Mouse (Mus musculus): Measurements from ENCODE around the gene 4930519P11Rik.

The 4930519P11Rik gene

DNA sequence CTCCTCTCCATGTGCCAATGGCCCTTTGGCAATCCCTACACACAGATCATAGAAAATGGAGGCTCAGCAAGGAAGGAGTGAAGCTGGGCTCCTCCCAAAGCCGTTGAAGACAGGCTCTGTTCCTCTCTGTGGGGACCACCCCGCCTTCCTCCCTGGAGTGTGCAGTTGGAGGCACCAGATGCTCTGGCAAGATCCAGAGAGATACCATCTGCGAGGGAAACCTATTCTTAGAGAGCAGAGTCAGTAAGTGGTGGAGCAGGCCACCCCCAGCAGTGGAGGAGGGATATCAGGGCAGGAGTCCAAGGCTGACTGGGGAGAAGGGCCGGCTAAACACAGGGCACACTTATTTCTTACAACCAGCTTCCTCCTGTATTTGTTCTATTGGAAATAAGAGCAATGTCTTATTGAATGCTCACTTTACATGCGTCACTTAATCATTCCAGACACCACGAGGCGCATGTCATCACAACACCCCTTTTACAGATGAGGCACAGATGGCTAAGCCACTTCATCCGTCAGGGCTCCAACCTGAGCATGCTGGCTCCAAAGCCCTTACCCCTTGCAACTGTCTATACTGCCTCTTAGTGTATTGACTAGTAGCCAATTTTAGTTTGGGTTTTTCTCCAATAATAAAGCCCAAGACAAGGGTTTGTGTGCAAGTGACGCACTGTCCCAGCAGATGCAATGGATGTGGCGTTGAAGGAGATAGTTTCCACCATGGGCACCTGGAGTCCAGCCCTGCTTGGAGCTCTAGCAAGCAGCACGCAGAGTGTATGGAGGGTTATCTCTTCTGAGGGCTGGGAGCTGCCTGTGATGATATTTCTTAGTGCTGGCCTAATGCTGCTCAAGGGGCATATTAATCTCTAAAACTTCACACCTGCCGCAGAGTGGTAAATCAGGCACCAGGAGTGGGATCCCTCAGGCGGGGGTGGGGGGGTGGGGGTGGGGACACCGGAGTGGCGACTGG is 29.0 kb downstream of the 4930519P11Rik start:
- DNase-seq (ENCODE audit: low read depth) = no peak

DNA sequence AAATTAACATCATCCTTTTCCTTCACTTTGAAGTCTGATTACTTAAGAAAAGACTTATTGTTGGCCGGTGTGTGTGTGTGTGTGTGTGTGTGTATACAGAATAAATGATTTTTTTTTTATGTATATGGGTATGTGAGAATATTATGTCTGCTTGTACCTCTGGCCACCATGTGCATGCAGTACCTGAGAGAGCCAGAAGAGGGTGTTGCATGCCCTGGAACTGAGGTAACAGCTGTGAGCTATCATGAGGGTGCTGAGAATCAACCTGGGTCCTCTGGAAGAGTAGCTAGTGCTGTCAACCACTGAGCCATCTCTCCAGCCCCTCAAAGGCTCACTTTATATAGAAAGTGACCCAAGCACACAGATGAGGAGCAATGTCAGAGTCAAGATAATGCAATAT is 31.8 kb downstream of the 4930519P11Rik start:
- DNase-seq (ENCODE audit: low read depth) = no peak

DNA sequence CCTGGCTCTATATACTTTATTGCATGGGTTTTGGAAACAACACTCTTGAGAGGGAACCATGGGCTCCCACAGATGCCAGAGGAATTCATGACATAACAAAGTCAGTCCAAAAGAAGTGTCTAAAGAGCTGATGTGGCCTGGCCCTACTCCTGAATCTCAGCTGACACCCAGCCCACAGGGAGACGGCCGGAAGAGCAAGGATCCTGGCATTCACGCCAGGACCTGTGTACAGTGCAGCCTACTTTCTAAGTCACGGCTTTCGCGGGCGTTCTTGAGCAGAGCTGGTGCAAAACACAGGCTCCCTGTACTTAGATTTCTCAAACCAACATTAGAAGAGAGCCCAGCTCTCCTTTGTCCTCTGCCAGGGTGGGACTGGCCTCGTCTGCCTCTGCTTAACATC is 32.7 kb downstream of the 4930519P11Rik start:
- DNase-seq (ENCODE audit: low read depth) = no peak

- DNase-seq (ENCODE audit: low read depth) = no peak
These were observed 35.5 kb downstream of the 4930519P11Rik start for GRCm38 (mm10) chr2:154577744-154578067.

DNA sequence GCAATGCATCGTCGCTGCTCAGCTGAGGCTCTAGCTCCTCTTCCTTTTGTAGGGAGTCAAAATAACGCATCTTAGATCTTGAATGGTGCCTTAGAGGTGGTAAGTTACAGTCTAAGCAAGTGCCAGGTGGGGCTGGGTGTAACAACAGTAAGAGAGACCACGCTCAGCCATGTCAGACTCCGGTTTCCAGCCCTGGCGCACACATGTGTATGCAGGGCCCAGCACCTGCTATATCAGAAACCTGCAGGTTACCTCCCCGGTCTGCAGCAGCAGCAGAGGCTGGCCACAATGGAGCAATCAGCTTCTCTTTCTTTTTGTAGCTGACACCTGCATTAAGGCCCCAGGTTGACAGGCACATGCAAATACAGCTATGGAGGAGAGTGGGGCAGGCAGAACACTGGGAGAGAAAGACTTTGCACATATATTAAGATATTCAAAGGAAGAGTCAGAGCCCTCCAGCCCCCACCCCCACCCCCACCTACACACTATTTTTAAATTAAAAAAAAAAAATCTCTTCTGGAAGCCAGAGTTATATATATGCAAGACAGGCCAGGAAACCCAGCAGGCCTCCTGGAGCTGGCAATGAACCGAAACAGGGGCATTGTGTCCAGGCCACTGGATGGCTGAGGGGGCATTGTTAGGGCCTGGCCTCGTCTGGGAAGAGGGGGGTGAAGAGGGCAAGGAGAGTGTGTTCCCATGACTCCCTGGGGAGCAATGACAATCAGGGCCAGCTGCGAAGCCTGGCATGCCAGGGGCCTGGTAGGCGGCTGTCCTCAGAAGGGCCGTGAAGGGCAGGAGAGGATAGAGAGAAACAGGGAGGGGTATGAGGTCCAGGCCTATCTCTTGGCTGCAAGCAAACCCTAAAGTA is 36.1 kb downstream of the 4930519P11Rik start:
- DNase-seq (ENCODE audit: low read depth) = no peak

DNA sequence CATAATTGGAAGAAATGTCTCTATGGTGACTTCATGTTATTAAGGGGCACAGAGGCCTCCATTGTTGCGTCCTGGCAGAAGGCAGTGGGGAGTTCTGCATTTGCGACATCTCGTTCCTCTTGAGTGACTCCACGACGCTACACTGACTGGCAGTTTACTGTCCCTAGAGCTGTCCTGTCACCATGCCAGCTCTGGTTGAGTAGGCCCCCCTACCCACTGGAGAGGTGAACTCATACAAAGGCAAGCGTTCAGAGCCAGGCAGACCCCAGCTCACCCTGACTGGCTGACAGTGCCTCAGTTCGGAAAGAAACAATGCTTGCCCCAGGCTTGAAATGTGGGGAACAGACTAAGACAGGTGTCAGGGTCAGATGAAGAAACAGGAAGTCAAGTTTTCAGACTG is 39.0 kb downstream of the 4930519P11Rik start:
- no peak for DNase-seq (ENCODE audit: low read depth)

DNA sequence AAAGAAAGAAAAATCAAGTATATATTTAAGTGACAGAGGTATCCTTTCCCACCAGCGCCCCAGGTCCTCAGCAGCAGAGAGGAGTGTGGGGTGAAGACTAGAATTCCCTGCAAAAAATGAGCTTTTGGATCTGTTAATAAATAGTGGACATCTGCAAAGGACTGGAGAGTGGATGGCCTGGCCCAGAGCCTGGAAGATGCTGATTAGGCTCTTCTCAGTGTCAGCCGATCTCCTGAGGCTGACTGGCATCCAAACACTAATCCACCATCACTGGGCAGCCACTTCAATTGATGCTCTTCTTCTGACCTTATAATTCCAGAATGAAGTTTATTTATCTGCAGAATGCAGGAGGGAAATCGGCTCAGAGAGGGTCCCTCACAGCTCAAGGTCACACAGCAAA is 40.2 kb downstream of the 4930519P11Rik start:
- no peak for DNase-seq (ENCODE audit: low read depth)

DNA sequence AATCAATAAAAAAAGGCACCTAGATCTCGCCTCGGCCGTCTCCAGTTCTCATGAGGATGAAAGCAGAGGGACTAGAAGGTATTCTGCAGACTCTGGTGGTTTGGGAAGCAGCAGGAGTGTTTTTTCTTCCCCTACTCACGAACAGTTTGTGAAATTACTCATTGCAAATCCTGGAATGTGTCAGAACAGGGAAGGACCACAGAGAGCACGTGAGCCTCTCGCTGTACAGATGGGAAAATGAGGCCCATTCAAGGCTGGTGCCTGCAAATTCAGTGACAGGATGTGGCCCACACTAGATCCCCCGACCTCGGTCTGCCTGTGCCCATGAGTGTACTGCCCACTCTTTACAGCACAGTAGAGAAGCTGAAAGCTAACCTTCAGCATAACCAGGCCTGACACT is 41.3 kb downstream of the 4930519P11Rik start:
- no peak for DNase-seq (ENCODE audit: low read depth)

- DNase-seq (ENCODE audit: low read depth) = peak; percentile 18
These were observed 42.0 kb downstream of the 4930519P11Rik start for GRCm38 (mm10) chr2:154571266-154571665.

DNA sequence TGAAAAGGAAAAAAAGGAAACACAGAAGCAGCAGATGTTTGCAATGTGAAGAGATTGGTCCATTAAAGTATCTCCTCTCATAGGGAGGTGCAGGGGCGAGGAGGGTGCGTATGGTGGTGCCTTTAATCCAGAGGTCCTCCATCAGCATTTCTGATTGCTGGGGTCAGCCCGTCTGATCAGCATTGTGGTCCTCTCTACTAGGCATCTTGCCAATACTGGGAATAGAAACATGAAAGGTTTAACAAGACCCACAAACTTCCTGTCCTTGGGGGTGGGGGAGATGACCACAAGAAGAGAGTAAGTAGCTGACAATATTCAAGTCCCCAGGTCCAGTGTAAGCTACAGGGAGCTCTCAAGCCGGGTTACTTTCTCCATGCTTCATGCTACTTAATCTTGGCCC is 42.6 kb downstream of the 4930519P11Rik start:
- peak; percentile 26 for DNase-seq (ENCODE audit: low read depth)

DNA sequence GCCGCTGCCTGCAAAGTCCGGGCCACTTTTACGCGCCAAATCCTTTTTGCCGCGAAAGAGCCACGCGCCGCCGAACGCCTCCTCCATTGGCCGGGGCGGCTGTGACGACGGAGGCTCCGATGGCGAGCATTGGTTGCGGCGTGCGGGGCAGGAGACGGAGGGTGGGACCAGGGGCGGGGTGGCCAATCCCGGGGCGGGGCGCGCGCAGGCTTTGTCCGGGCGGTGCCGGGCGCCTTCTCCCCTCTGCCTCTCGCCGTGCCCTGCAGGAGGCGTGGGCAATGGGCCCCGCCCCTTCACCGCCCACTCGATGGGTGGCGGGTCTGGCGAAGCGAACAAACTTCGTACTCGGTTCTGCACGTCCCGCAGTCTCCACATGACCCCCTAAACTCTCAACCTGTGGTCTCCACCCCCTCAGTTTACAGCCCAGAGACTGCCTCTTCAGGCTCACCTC is 43.4 kb downstream of the 4930519P11Rik start, which contains the start of gene E2f1:
Gene E2f1, minus strand, starts transcription at position 57 of the 451 bp plus-strand sequence.
- DNase-seq (ENCODE audit: low read depth) = peak; percentile 95

- DNase-seq (ENCODE audit: low read depth) = peak; percentile 73
These were observed 44.0 kb downstream of the 4930519P11Rik start for GRCm38 (mm10) chr2:154569071-154569748.

GRCm38 (mm10) chr2:154568329-154569070 is 44.7 kb downstream of the 4930519P11Rik start:
- no peak for DNase-seq (ENCODE audit: low read depth)

DNA sequence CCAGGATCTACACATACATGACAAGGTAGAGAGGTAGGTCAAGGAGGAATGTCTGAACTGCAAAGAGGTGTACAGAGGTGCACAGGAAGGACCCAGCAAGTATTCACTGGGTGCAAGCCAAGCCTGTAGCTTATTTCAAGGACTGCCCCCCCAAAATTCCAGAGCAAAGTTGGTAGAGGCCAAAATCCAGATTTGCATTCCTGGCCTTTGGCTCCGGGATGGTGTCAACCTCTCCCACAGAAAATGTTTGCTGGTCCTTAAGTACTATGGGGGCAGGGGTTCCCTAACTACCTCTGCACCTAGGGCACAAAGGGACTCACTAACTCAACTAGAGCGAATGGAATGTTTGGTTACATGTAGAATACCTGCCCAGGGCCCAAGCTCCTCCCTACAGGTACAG is 45.5 kb downstream of the 4930519P11Rik start:
- DNase-seq (ENCODE audit: low read depth) = no peak

DNA sequence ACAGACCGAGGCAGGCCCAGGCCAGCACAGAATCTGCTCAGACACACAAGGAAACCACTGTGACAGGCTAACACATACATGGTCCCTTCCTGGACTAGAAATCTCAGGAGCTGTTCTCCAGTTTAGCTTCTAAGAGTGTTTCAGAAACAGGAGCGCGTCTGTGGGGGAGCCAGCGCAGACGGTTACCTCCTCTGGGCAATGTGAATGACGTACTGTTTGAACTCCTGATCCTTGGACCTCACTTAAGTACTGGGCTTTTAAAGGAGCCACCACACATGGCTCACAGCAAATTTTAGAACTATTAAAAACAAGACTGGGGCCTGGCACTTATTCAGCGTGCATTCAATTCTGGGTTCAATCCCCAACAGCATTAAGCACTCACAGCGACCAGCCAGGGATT is 46.6 kb downstream of the 4930519P11Rik start:
- no peak for DNase-seq (ENCODE audit: low read depth)

DNA sequence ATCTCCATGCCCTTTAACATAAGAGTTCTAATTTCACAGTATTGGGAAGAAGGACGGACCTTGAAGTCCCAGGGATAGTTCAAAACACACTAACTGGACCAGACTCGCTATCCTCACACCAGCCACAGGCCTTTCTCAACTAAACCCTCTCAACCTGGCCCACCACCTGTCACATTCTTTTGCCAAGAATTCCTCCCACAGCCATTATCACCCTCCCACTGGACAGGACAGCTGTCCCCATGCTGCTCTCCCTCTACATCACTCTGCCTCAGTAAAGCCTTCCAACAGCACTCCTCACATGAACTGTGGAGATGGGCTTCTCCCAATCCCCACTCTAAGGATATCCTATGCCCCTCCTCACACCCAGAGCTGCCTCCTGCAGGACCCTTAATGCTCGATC is 47.7 kb downstream of the 4930519P11Rik start:
- no peak for DNase-seq (ENCODE audit: low read depth)

GRCm38 (mm10) chr2:154563612-154564170 is 49.5 kb downstream of the 4930519P11Rik start:
- DNase-seq (ENCODE audit: low read depth) = no peak

Measured in naive thymus-derived CD4-positive, alpha-beta T cell, adult 2 months (primary cell).